Mouse (Mus musculus) heart, adult 18-20 months (tissue): ENCODE measurements around the gene Scube1. TPM values are rescaled to one million over a fixed set of nuclear protein-coding genes. Genes with fewer than 3 reads are reported as not detected.

Source experiments
- DNase-seq, 2 experiments: peaks; one replicate each; pipeline ENCODE4 v3.0.0; 2021 to 2022; ENCODE audit warnings: mixed read lengths in 1 of 2
- total RNA-seq, 2 experiments: library from RNA; stranded (reverse); gene quantifications; 2 replicates each; pipeline ENCODE4 v1.2.3; 2021

Scube1 gene
- total RNA-seq, 2 experiments from 2014 or later, result 0.62 to 0.72 TPM

- no peak for DNase-seq
Observed at GRCm38 (mm10) chr15:83665993-83666392, 58.8 kb downstream of the Scube1 start.

GRCm38 (mm10) chr15:83664722-83665121 is 60.1 kb downstream of the Scube1 start:
- peak; percentile 78 to 80 for DNase-seq

GRCm38 (mm10) chr15:83663066-83663465 is 61.8 kb downstream of the Scube1 start:
- no peak for DNase-seq

GRCm38 (mm10) chr15:83662106-83662505 is 62.7 kb downstream of the Scube1 start:
- DNase-seq, result no peak

GRCm38 (mm10) chr15:83642518-83642917 is 82.3 kb downstream of the Scube1 start:
- DNase-seq, result no peak

- DNase-seq, result no peak
Observed at GRCm38 (mm10) chr15:83640208-83640607, 84.6 kb downstream of the Scube1 start.

- DNase-seq, result peak; percentile 24 to 49
Observed at GRCm38 (mm10) chr15:83639160-83639559, 85.7 kb downstream of the Scube1 start.

GRCm38 (mm10) chr15:83638196-83638899 is 86.5 kb downstream of the Scube1 start:
- peak in 1 of 2 experiments; percentile 5 for DNase-seq

- no peak for DNase-seq
Observed at GRCm38 (mm10) chr15:83636759-83637158, 88.1 kb downstream of the Scube1 start.

- DNase-seq, result no peak
Observed at GRCm38 (mm10) chr15:83635251-83635650, 89.6 kb downstream of the Scube1 start.

GRCm38 (mm10) chr15:83634076-83634475 is 90.7 kb downstream of the Scube1 start:
- DNase-seq, result peak in 1 of 2 experiments; percentile 10

GRCm38 (mm10) chr15:83631071-83631470 is 93.8 kb downstream of the Scube1 start:
- no peak for DNase-seq

GRCm38 (mm10) chr15:83629716-83630115 is 95.1 kb downstream of the Scube1 start:
- no peak for DNase-seq

GRCm38 (mm10) chr15:83626142-83626645 is 98.6 kb downstream of the Scube1 start:
- DNase-seq, result no peak

GRCm38 (mm10) chr15:83615245-83615644 is 109.6 kb downstream of the Scube1 start:
- DNase-seq, result no peak

- peak; percentile 77 to 86 for DNase-seq
Observed at GRCm38 (mm10) chr15:83607115-83607802, 117.6 kb downstream of the Scube1 start.

GRCm38 (mm10) chr15:83606700-83607099 is 118.1 kb downstream of the Scube1 start:
- DNase-seq, result no peak

GRCm38 (mm10) chr15:83606216-83606615 is 118.6 kb downstream of the Scube1 start:
- DNase-seq, result no peak

- DNase-seq, result no peak
Observed at GRCm38 (mm10) chr15:83603426-83603825, 121.4 kb downstream of the Scube1 start.

- no peak for DNase-seq
Observed at GRCm38 (mm10) chr15:83603046-83603396, 121.8 kb downstream of the Scube1 start.

- peak; percentile 27 to 72 for DNase-seq
Observed at GRCm38 (mm10) chr15:83602372-83603045, 122.3 kb downstream of the Scube1 start.

GRCm38 (mm10) chr15:83601185-83601584 is 123.6 kb downstream of the Scube1 start:
- no peak for DNase-seq

- DNase-seq, result no peak
Observed at GRCm38 (mm10) chr15:83596833-83597232, 128.0 kb downstream of the Scube1 start.
